Mouse (Mus musculus) megakaryocyte, embryonic 14.5 days (primary cell): ENCODE data around the gene Nmnat3.

Experiments used
- FLI1 ChIP-seq: IDR thresholded peaks from 2 replicates; pipeline ENCODE4 v1.6.1; 2012; ENCODE audit warnings: low read length, inconsistent platforms, mixed read lengths
- GATA1 ChIP-seq: IDR thresholded peaks from 3 replicates; pipeline ENCODE4 v1.6.1; 2012; ENCODE audit warnings: mixed read lengths, low read length, inconsistent platforms, borderline replicate concordance

DNA sequence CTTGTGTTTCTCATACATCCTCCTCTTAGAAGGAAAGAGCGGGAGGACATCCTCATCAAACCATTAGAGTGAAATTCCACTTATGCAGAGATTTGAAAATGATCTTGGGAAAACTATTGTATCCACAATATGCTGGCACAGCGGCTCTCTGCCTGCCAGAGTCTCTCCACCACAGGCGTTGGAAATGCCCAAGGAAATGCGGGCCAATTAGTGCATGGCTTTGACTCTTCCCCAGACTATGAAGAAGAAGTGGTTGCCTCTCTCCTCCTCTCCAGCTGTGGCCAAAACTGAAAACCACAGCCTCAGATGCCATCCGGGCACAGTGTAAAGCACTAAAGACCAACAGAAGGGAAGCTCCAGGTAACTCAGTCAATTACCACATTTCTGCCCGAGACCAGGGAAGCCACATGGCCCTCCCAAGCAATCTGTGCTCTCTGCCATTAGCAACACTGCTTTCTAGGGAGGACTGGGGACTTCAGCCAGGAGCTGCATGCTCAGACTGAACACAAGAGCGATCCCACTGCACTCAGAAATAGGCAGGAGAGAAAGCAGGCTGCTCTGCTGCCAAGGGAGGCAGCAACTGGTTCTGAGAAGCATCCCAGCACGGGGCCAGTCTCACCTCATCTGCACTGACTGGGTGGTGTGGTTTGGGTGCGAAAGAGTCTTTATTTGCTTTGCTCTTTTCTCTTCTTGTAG lies 1.5 kb upstream of the Nmnat3 start:
- TF ChIP-seq GATA1 (no peak), FLI1 (no peak)
